Mouse (Mus musculus) lung, adult 2 months (tissue): ENCODE data around the gene Jhy.

ENCODE experiments used
- CTCF ChIP-seq: fragments of 200-500 bp; IDR thresholded peaks from 2 replicates; pipeline ENCODE4 v1.5.1; 2011; ENCODE audit warnings: mild to moderate bottlenecking, low read length, control low read depth; ENCODE audit not compliant: insufficient read depth
- POLR2A ChIP-seq: fragments of 200-500 bp; IDR thresholded peaks from 2 replicates; pipeline ENCODE4 v1.6.1; 2011; ENCODE audit warnings: low read depth, mild to moderate bottlenecking, control low read depth, low read length, borderline replicate concordance; ENCODE audit errors: extremely low read depth

- TF ChIP-seq POLR2A (no peak), CTCF (no peak)
These were observed 27.6 kb upstream of the Jhy start for GRCm38 (mm10) chr9:40991511-40991910.
